Mouse (Mus musculus): ENCODE measurements around the gene Rbmxl1. TPM values are rescaled to one million over a fixed set of nuclear protein-coding genes. Genes with fewer than 3 reads are reported as not detected.
"Not testable (repeated sequence)": the region's sequence is repeated elsewhere in the genome, so short reads cannot be mapped to it uniquely, and the experiment has no call there.

Gene Rbmxl1
- total and polyA plus RNA-seq, 2 experiments from 2014 or later, result 95.6 to 163 TPM

- Histone ChIP-seq H3K4me1 (ENCODE audit: insufficient read depth) (peaks cover 4% of the 10 kb centered on the region; the same call in 1 of the 2 replicates), H3K4me2 (ENCODE audit: low read depth) (no peak overlapping the region), H3K9ac (no peak overlapping the region), H3K27me3 (ENCODE audit: insufficient read depth, low read length) (no peaks in the 10 kb centered on the region), H3K4me3 (ENCODE audit: low read depth, low read length) (no peak overlapping the region), H3K36me3 (ENCODE audit: insufficient read depth) (0 out of 2 replicates have a peak, but pooled peaks cover 8% of the 10 kb centered on the region), H3K27ac (ENCODE audit: low read depth, low read length) (no peak overlapping the region), H3K9me3 (ENCODE audit: low read length) (no peaks in the 10 kb centered on the region)
- WGBS, result 64% methylated on average over 2 of the region's 2 CpGs
- no peak for TF ChIP-seq CTCF (IDR thresholded peaks at IDR 0.05; ENCODE audit: low read depth)
- DNase-seq (no peak), ATAC-seq (no peak)
Measured at GRCm38 (mm10) chr8:78502706-78503105, 6.0 kb downstream of the Rbmxl1 start.

GRCm38 (mm10) chr8:78496273-78496672 is 12.4 kb downstream of the Rbmxl1 start:
- not testable (repeated sequence) for H3K27ac ChIP-seq (ENCODE audit: low read depth, low read length)

GRCm38 (mm10) chr8:78493031-78493430 is 15.7 kb downstream of the Rbmxl1 start:
- no peak overlapping the region for H3K4me3 ChIP-seq (ENCODE audit: low read depth, low read length)
- no peak for DNase-seq
- no peaks in the 10 kb centered on the region for H3K4me1 ChIP-seq (ENCODE audit: insufficient read depth)
- ATAC-seq, result no peak
- WGBS, result 34% methylated on average over 2 of the region's 2 CpGs
- H3K4me2 ChIP-seq (ENCODE audit: low read depth), result no peak overlapping the region
- no peaks in the 10 kb centered on the region for H3K36me3 ChIP-seq (ENCODE audit: insufficient read depth)
- TF ChIP-seq CTCF (IDR thresholded peaks at IDR 0.05; ENCODE audit: low read depth), result no peak
- no peak overlapping the region for H3K9ac ChIP-seq
- H3K27ac ChIP-seq (ENCODE audit: low read depth, low read length), result no peak overlapping the region
- H3K9me3 ChIP-seq (ENCODE audit: low read length), result no peaks in the 10 kb centered on the region
- no peaks in the 10 kb centered on the region for H3K27me3 ChIP-seq (ENCODE audit: insufficient read depth, low read length)

More at GRCm38 (mm10) chr8:78496273-78496672, 12.4 kb downstream of the Rbmxl1 start:
- H3K4me1 ChIP-seq (ENCODE audit: insufficient read depth); DNase-seq; H3K4me3 ChIP-seq (ENCODE audit: low read depth, low read length); H3K36me3 ChIP-seq (ENCODE audit: insufficient read depth); ATAC-seq; H3K27me3 ChIP-seq (ENCODE audit: insufficient read depth, low read length); H3K9me3 ChIP-seq (ENCODE audit: low read length); H3K4me2 ChIP-seq (ENCODE audit: low read depth); H3K9ac ChIP-seq: not testable (repeated sequence)
- WGBS, result 98% methylated on average over 3 of the region's 3 CpGs

- no peaks in the 10 kb centered on the region for H3K4me1 ChIP-seq (ENCODE audit: insufficient read depth)
- no peaks in the 10 kb centered on the region for H3K27me3 ChIP-seq (ENCODE audit: insufficient read depth, low read length)
- no peaks in the 10 kb centered on the region for H3K36me3 ChIP-seq (ENCODE audit: insufficient read depth)
- H3K27ac ChIP-seq (ENCODE audit: low read depth, low read length), result no peak overlapping the region
- no peak for TF ChIP-seq CTCF (IDR thresholded peaks at IDR 0.05; ENCODE audit: low read depth)
- 86% methylated on average over 3 of the region's 3 CpGs for WGBS
- DNase-seq (no peak), ATAC-seq (no peak)
- no peak overlapping the region for H3K4me2 ChIP-seq (ENCODE audit: low read depth)
- no peaks in the 10 kb centered on the region for H3K9me3 ChIP-seq (ENCODE audit: low read length)
- H3K9ac ChIP-seq, result no peak overlapping the region
- no peak overlapping the region for H3K4me3 ChIP-seq (ENCODE audit: low read depth, low read length)
Measured at GRCm38 (mm10) chr8:78489733-78490132, 19.0 kb downstream of the Rbmxl1 start.

- Histone ChIP-seq H3K36me3 (ENCODE audit: insufficient read depth) (no peaks in the 10 kb centered on the region), H3K9ac (no peak overlapping the region), H3K4me3 (ENCODE audit: low read depth, low read length) (no peak overlapping the region), H3K27me3 (ENCODE audit: insufficient read depth, low read length) (no peaks in the 10 kb centered on the region), H3K4me2 (ENCODE audit: low read depth) (no peak overlapping the region), H3K27ac (ENCODE audit: low read depth, low read length) (no peak overlapping the region), H3K9me3 (ENCODE audit: low read length) (no peaks in the 10 kb centered on the region), H3K4me1 (ENCODE audit: insufficient read depth) (no peaks in the 10 kb centered on the region)
- ATAC-seq (no peak), DNase-seq (peak; percentile 35)
- peak; percentile 60 for TF ChIP-seq CTCF (IDR thresholded peaks at IDR 0.05; ENCODE audit: low read depth)
- WGBS, result 69% methylated on average over 6 of the region's 6 CpGs
Measured at GRCm38 (mm10) chr8:78477051-78477829, 31.5 kb downstream of the Rbmxl1 start.

GRCm38 (mm10) chr8:78467889-78468288 is 40.8 kb downstream of the Rbmxl1 start:
- Histone ChIP-seq H3K4me2 (ENCODE audit: low read depth) (no peak overlapping the region), H3K27me3 (ENCODE audit: insufficient read depth, low read length) (no peaks in the 10 kb centered on the region), H3K36me3 (ENCODE audit: insufficient read depth) (no peaks in the 10 kb centered on the region), H3K9ac (no peak overlapping the region), H3K27ac (ENCODE audit: low read depth, low read length) (no peak overlapping the region), H3K4me1 (ENCODE audit: insufficient read depth) (no peaks in the 10 kb centered on the region), H3K9me3 (ENCODE audit: low read length) (no peaks in the 10 kb centered on the region), H3K4me3 (ENCODE audit: low read depth, low read length) (no peak overlapping the region)
- WGBS, result 95% methylated on average over 2 of the region's 2 CpGs
- ATAC-seq (no peak), DNase-seq (no peak)
- no peak for TF ChIP-seq CTCF (IDR thresholded peaks at IDR 0.05; ENCODE audit: low read depth)

- H3K4me2 ChIP-seq (ENCODE audit: low read depth), result no peak overlapping the region
- WGBS, result 85% methylated on average over 2 of the region's 2 CpGs
- H3K4me1 ChIP-seq (ENCODE audit: insufficient read depth), result no peaks in the 10 kb centered on the region
- ATAC-seq, result no peak
- no peaks in the 10 kb centered on the region for H3K9me3 ChIP-seq (ENCODE audit: low read length)
- no peak overlapping the region for H3K27ac ChIP-seq (ENCODE audit: low read depth, low read length)
- H3K4me3 ChIP-seq (ENCODE audit: low read depth, low read length), result no peak overlapping the region
- no peak overlapping the region for H3K9ac ChIP-seq
- no peaks in the 10 kb centered on the region for H3K36me3 ChIP-seq (ENCODE audit: insufficient read depth)
- TF ChIP-seq CTCF (IDR thresholded peaks at IDR 0.05; ENCODE audit: low read depth), result no peak
- DNase-seq, result no peak
- no peaks in the 10 kb centered on the region for H3K27me3 ChIP-seq (ENCODE audit: insufficient read depth, low read length)
Measured at GRCm38 (mm10) chr8:78463941-78464340, 44.8 kb downstream of the Rbmxl1 start.

Measured in forebrain, postnatal 0 days (tissue).